Mouse (Mus musculus) lung, postnatal 0 days (tissue): ENCODE data around the gene Olfr181. TPM values are rescaled to one million over a fixed set of nuclear protein-coding genes. Genes with fewer than 3 reads are reported as not detected.

ENCODE experiments used
- ATAC-seq: fragments of 200-750 bp; cut with Nextera tagmentation; 2 replicates; pipeline ENCODE4 v1.8.0; 2017; ENCODE audit warnings: moderate library complexity
- DNase-seq: peaks from one replicate; pipeline ENCODE4 v3.0.0-alpha.2; 2016; ENCODE audit warnings: low spot score
- H3K27ac ChIP-seq: fragments of 300-500 bp; sonication (generic); 2 replicates; pipeline ENCODE4 v1.5.1; 2014; ENCODE audit warnings: antibody characterized with exemption, mild to moderate bottlenecking, low read length, mixed read lengths
- H3K27me3 ChIP-seq: fragments of 300-500 bp; sonication (generic); replicated peaks from 2 replicates; pipeline ENCODE4 v1.6.1; 2014; ENCODE audit warnings: low read length, mixed read lengths; ENCODE audit not compliant: insufficient read depth
- H3K36me3 ChIP-seq: fragments of 300-500 bp; sonication (generic); 2 replicates; pipeline ENCODE4 v1.6.1; 2014; ENCODE audit warnings: low read length, mixed read lengths; ENCODE audit not compliant: insufficient read depth
- H3K4me1 ChIP-seq: fragments of 300-500 bp; sonication (generic); 2 replicates; pipeline ENCODE4 v1.6.1; 2014; ENCODE audit warnings: antibody characterized with exemption, low read depth, low read length, mixed read lengths; ENCODE audit not compliant: insufficient read depth
- H3K4me2 ChIP-seq: fragments of 300-500 bp; sonication (generic); replicated peaks from 2 replicates; pipeline ENCODE4 v1.6.1; 2014; ENCODE audit warnings: low read depth, mild to moderate bottlenecking, low read length, moderate library complexity, mixed read lengths
- H3K4me3 ChIP-seq: fragments of 300-500 bp; sonication (generic); 2 replicates; pipeline ENCODE4 v1.5.1; 2014; ENCODE audit warnings: low read depth, low read length
- H3K9ac ChIP-seq: fragments of 300-500 bp; sonication (generic); replicated peaks from 2 replicates; pipeline ENCODE4 v1.6.1; 2014; ENCODE audit warnings: low read depth, mild to moderate bottlenecking
- H3K9me3 ChIP-seq: fragments of 300-500 bp; sonication (generic); 2 replicates; pipeline ENCODE4 v1.6.1; 2016; ENCODE audit warnings: low read length, mixed read lengths
- CTCF ChIP-seq: IDR thresholded peaks from 2 replicates; pipeline ENCODE4 v1.5.1; 2016; ENCODE audit warnings: antibody characterized with exemption, mild to moderate bottlenecking
- EP300 ChIP-seq: IDR thresholded peaks from 2 replicates; pipeline ENCODE4 v1.6.1; 2016; ENCODE audit warnings: antibody characterized with exemption, mild to moderate bottlenecking, control low read depth
- WGBS: fragments of 180-500 bp; shearing (Covaris S2); extraction: QIAGEN DNeasy Blood & Tissue Kit; methylation state at CpG from one replicate; pipeline ENCODE4 v1.1.7; 2014; 5-methylcytosine and 5-hydroxymethylcytosine counted together
- polyA plus RNA-seq: library from polyadenylated mRNA; unstranded; fragments of >200 nt; fragmentation: Nextera tagmentation; extraction: Ambion mirVana; gene quantifications from 2 replicates; pipeline ENCODE4 v1.2.1, GENCODE M21; 2015

Olfr181 gene
- not detected in 2 replicates for polyA plus RNA-seq

DNA sequence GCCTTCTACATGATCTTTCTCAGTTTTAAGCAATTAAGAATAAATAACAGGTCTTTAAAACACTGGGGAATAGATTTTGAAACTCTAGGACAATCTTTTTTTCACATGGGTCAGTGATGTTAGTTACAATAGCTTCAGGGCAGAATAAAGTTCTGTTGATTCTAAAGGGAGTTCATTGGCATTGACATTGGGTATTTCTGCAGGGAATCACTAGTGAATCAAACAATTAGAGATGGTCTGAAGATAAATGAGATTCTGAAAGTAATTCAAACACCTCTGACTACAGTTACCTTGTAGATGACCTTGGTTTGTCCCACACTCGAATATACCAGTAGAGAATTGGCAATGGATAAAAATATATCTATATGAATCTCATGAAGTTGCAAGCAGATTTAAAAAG, at the start of gene Olfr181:
Gene Olfr181, minus strand, starts transcription at position 101 of the 400 bp plus-strand sequence.
- Histone ChIP-seq H3K27ac (no peak within 1 kb of the TSS), H3K4me1 (no peaks in the 10 kb centered on the region), H3K9me3 (no peaks in the 10 kb centered on the region), H3K36me3 (no peaks in the 10 kb centered on the region), H3K4me2 (no peak within 1 kb of the TSS), H3K27me3 (no peaks in the 10 kb centered on the region), H3K4me3 (no peak within 1 kb of the TSS), H3K9ac (no peak within 1 kb of the TSS)
- ATAC-seq: no peak
- 43% methylated on average over 1 of the region's 1 CpGs for WGBS
- no peak for DNase-seq
- TF ChIP-seq CTCF (no peak), EP300 (no peak)

DNA sequence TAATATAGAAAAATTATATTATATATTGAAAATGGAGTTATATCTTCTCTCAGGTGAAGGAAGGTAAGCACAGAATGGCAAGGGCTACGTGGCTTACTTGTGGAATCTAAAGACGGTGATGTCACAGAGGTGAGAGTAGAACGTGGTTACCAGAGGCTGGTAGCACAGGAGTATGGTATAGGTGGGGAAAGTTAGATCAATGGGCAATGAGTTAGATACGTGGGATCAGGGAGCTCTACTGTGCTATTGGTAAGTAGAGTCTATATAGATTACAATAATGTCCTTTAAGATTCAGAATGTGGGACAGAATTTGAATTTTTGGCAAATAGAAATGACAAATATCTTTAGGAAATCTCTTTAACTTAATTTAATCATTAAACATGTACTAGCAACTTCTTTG, 737 bp upstream of the Olfr181 start, which contains the start of gene Olfr180:
Gene Olfr180, minus strand, starts transcription at position 101 of the 400 bp plus-strand sequence.
- H3K9ac ChIP-seq: no peak within 1 kb of the TSS
- no peak within 1 kb of the TSS for H3K4me3 ChIP-seq
- no peaks in the 10 kb centered on the region for H3K36me3 ChIP-seq
- no peak within 1 kb of the TSS for H3K27ac ChIP-seq
- DNase-seq: no peak
- ATAC-seq: no peak
- no peaks in the 10 kb centered on the region for H3K9me3 ChIP-seq
- H3K27me3 ChIP-seq: no peaks in the 10 kb centered on the region
- H3K4me1 ChIP-seq: no peaks in the 10 kb centered on the region
- no peak within 1 kb of the TSS for H3K4me2 ChIP-seq
- TF ChIP-seq CTCF (no peak), EP300 (no peak)
- 69% methylated on average over 4 of the region's 4 CpGs for WGBS

DNA sequence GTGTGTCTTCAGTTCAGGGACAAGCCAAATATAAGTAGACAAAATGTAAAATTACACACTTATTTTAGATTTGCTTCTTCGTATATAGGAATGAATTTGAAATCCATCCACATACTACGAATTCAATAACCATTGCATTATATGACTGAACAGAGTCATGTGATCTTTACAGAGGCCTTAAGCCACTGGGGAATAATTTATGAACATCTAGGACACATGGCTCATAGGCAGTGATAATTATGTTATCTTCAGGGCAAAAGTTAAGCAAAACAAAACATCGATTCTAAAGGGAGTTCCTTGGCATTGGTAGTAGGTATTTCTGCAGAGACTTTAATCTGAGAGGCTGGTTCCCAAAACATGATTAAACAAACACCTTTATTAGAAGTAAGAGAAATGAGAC, 36.6 kb downstream of the Olfr181 start, which contains the start of gene Olfr178:
Gene Olfr178, minus strand, starts transcription at position 101 of the 400 bp plus-strand sequence.
- no peak within 1 kb of the TSS for H3K27ac ChIP-seq
- H3K4me1 ChIP-seq: no peaks in the 10 kb centered on the region
- no peak within 1 kb of the TSS for H3K4me3 ChIP-seq
- H3K9ac ChIP-seq: no peak within 1 kb of the TSS
- no peak within 1 kb of the TSS for H3K4me2 ChIP-seq
- H3K9me3 ChIP-seq: no peaks in the 10 kb centered on the region
- 80% methylated on average over 3 of the region's 3 CpGs for WGBS
- DNase-seq: no peak
- no peak for TF ChIP-seq EP300
- TF ChIP-seq CTCF: no peak
- no peaks in the 10 kb centered on the region for H3K27me3 ChIP-seq
- H3K36me3 ChIP-seq: no peaks in the 10 kb centered on the region
- no peak for ATAC-seq

DNA sequence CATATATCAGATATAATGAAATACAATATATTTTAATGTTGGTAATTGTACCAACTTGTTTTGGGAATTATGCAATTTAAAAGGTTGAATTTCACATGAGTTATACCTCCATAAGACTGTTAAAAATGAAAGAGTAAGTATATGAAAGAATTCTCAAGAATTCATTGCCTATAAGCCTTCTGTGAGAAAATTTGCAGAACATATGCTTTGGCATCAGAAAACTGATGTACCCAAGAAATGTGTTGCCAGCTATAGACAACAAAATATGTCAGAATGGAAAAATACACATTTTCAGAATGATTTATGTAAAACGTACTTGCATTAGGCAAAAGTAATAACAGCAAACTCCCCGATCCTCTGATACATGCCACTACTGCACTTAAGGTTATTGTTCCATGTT, 44.1 kb downstream of the Olfr181 start:
- no peaks in the 10 kb centered on the region for H3K27me3 ChIP-seq
- no peak for ATAC-seq
- no peak for DNase-seq
- H3K4me2 ChIP-seq: no peak overlapping the region
- no peak for TF ChIP-seq CTCF
- TF ChIP-seq EP300: no peak
- H3K9me3 ChIP-seq: no peaks in the 10 kb centered on the region
- no peak overlapping the region for H3K4me3 ChIP-seq
- no peaks in the 10 kb centered on the region for H3K4me1 ChIP-seq
- H3K27ac ChIP-seq: no peak overlapping the region
- no peaks in the 10 kb centered on the region for H3K36me3 ChIP-seq
- WGBS: 89% methylated on average over 2 of the region's 2 CpGs
- H3K9ac ChIP-seq: no peak overlapping the region

Other genes with a start within 250 kb of the Olfr181 start
- 0.08 and 0.18 TPM in 2 replicates for gene Gpr15, start 209.7 kb downstream of the Olfr181 start, polyA plus RNA-seq
- gene Cldnd1, start 200.8 kb downstream of the Olfr181 start, polyA plus RNA-seq: 80.4 and 81.8 TPM in 2 replicates
- gene Olfr172, start 165.6 kb downstream of the Olfr181 start, polyA plus RNA-seq: not detected in 2 replicates
- not detected in 2 replicates for gene Olfr173, start 128.5 kb downstream of the Olfr181 start, polyA plus RNA-seq
- not detected in 2 replicates for gene Olfr175-ps1, start 102.0 kb downstream of the Olfr181 start, polyA plus RNA-seq
- not detected in 2 replicates for gene Olfr177, start 54.0 kb downstream of the Olfr181 start, polyA plus RNA-seq
- gene Olfr178, start 36.7 kb downstream of the Olfr181 start, polyA plus RNA-seq: not detected in 2 replicates
- not detected in 2 replicates for gene Olfr180, start 637 bp upstream of the Olfr181 start, polyA plus RNA-seq
- gene Olfr183, start 66.6 kb upstream of the Olfr181 start, polyA plus RNA-seq: not detected in 2 replicates
- gene Olfr186, start 101.5 kb upstream of the Olfr181 start, polyA plus RNA-seq: not detected in 2 replicates
- gene Olfr187, start 111.0 kb upstream of the Olfr181 start, polyA plus RNA-seq: not detected in 2 replicates
- not detected in 2 replicates for gene Olfr190, start 149.2 kb upstream of the Olfr181 start, polyA plus RNA-seq
- gene Olfr191, start 161.1 kb upstream of the Olfr181 start, polyA plus RNA-seq: not detected in 2 replicates
- not detected in 2 replicates for gene Olfr193, start 183.1 kb upstream of the Olfr181 start, polyA plus RNA-seq
- gene Olfr194, start 192.3 kb upstream of the Olfr181 start, polyA plus RNA-seq: not detected in 2 replicates
- gene Olfr195, start 218.3 kb upstream of the Olfr181 start, polyA plus RNA-seq: not detected in 2 replicates
- gene Olfr196, start 241.7 kb upstream of the Olfr181 start, polyA plus RNA-seq: not detected in 2 replicates